Mouse (Mus musculus): ENCODE measurements around the gene Pgm3. TPM values are rescaled to one million over a fixed set of nuclear protein-coding genes. Genes with fewer than 3 reads are reported as not detected.

Gene Pgm3
- polyA plus RNA-seq, 1 experiment from 2014 or later = 33.0 TPM

- 92% methylated on average over 4 of the region's 4 CpGs for WGBS
- Histone ChIP-seq H3K9me3 (replicated peaks; ENCODE audit: control insufficient read depth, low read length) (no peaks in the 10 kb centered on the region), H3K27me3 (ENCODE audit: control insufficient read depth, insufficient read depth, low read length) (no peaks in the 10 kb centered on the region), H3K36me3 (replicated peaks; ENCODE audit: control insufficient read depth, insufficient read depth, low read depth, low read length) (no peaks in the 10 kb centered on the region; the same call in none of the 2 replicates), H3K4me2 (ENCODE audit: low read depth, low read length) (no peak overlapping the region), H3K4me1 (ENCODE audit: control insufficient read depth, insufficient read depth, low read length) (no peaks in the 10 kb centered on the region), H3K27ac (replicated peaks; ENCODE audit: low read depth, low read length) (no peak overlapping the region), H3K4me3 (ENCODE audit: low read depth, low read length) (no peak overlapping the region), H3K9ac (replicated peaks; ENCODE audit: low read length) (no peak overlapping the region)
- DNase-seq (ENCODE audit: low spot score) = no peak
- ATAC-seq (replicated peaks; ENCODE audit: insufficient number of reproducible peaks, low FRiP score, low TSS enrichment, low read depth) = no peak
These were observed 17.0 kb downstream of the Pgm3 start for GRCm38 (mm10) chr9:86554641-86555040.

DNA sequence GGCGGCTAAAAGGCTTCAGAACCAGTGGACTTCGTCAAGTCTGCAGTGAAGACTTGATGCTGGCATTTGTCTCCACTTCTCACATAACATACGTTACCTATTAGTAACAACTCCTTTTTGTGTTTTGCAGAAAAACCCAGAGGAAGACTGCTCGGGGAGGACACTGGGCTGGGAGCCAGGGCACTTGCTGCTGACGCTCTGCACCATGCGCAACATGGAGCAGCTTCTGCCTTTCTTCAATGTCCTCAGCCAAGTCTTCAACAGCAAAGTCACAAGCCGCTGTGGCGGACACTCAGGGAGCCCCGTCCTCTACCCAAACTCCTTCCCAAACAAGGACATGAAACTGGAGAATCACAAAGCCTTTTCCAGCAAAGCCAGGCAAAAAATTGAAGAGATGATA is 17.8 kb downstream of the Pgm3 start:
- H3K4me3 ChIP-seq (ENCODE audit: low read depth, low read length) = no peak overlapping the region
- no peak for DNase-seq (ENCODE audit: low spot score)
- no peak for ATAC-seq (replicated peaks; ENCODE audit: insufficient number of reproducible peaks, low FRiP score, low TSS enrichment, low read depth)
- H3K4me2 ChIP-seq (ENCODE audit: low read depth, low read length) = no peak overlapping the region
- no peaks in the 10 kb centered on the region for H3K9me3 ChIP-seq (replicated peaks; ENCODE audit: control insufficient read depth, low read length)
- H3K27ac ChIP-seq (replicated peaks; ENCODE audit: low read depth, low read length) = no peak overlapping the region
- H3K27me3 ChIP-seq (ENCODE audit: control insufficient read depth, insufficient read depth, low read length) = no peaks in the 10 kb centered on the region
- H3K36me3 ChIP-seq (replicated peaks; ENCODE audit: control insufficient read depth, insufficient read depth, low read depth, low read length) = no peaks in the 10 kb centered on the region; the same call in none of the 2 replicates
- no peaks in the 10 kb centered on the region for H3K4me1 ChIP-seq (ENCODE audit: control insufficient read depth, insufficient read depth, low read length)
- no peak overlapping the region for H3K9ac ChIP-seq (replicated peaks; ENCODE audit: low read length)
- WGBS = 89% methylated on average over 9 of the region's 9 CpGs

DNA sequence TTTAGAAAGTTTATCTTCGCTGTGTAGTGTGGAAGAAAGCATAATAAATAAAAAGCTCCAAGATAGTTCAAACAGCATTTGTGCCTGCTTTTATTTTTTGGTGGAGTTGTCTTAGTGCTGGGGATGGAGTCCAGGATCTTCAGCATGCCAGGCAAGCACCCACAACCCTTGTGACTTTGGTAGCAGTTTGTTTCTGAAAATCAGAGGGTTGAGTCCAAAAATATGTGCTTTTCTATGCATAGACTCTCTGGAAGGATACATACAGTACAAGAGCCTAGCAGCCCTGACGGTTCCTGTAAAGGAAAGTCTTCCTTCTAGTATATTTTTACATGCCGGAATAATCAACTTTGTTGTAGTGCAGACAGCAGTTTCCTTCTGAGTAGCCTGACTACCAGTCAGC is 20.9 kb downstream of the Pgm3 start:
- Histone ChIP-seq H3K4me1 (ENCODE audit: control insufficient read depth, insufficient read depth, low read length) (no peaks in the 10 kb centered on the region), H3K27ac (replicated peaks; ENCODE audit: low read depth, low read length) (no peak overlapping the region), H3K4me3 (ENCODE audit: low read depth, low read length) (no peak overlapping the region), H3K36me3 (replicated peaks; ENCODE audit: control insufficient read depth, insufficient read depth, low read depth, low read length) (no peaks in the 10 kb centered on the region; the same call in none of the 2 replicates), H3K27me3 (ENCODE audit: control insufficient read depth, insufficient read depth, low read length) (no peaks in the 10 kb centered on the region), H3K9ac (replicated peaks; ENCODE audit: low read length) (no peak overlapping the region), H3K9me3 (replicated peaks; ENCODE audit: control insufficient read depth, low read length) (no peaks in the 10 kb centered on the region), H3K4me2 (ENCODE audit: low read depth, low read length) (no peak overlapping the region)
- ATAC-seq (replicated peaks; ENCODE audit: insufficient number of reproducible peaks, low FRiP score, low TSS enrichment, low read depth) = no peak
- no peak for DNase-seq (ENCODE audit: low spot score)
- 92% methylated on average over 3 of the region's 3 CpGs for WGBS

DNA sequence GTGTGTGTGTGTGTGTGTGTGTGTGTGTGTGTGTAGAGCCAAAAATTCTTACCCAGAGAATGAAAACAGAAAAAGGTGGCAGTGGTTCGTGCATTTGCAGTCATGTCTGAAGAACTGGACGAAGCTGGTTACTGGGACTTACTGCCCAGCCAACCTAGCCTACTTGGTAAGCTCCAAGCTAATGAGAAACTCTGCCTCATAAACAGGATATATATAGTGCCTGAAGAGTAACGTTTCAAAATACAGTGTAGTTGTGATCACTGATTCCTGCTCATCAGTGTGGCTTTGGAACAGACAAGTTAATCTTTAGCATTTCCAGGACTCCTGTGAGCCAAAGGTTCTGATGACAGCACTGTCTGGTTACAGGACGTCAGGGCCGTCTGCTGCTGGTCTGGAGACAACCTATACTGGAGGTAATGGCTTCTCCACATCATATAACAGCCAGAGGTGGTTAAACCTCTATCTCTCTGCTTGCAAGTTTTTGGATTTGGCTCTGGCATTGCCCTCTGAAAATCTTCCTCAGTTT is 21.9 kb downstream of the Pgm3 start:
- Histone ChIP-seq H3K36me3 (replicated peaks; ENCODE audit: control insufficient read depth, insufficient read depth, low read depth, low read length) (no peaks in the 10 kb centered on the region; the same call in none of the 2 replicates), H3K4me2 (ENCODE audit: low read depth, low read length) (no peak overlapping the region), H3K4me1 (ENCODE audit: control insufficient read depth, insufficient read depth, low read length) (no peaks in the 10 kb centered on the region), H3K9ac (replicated peaks; ENCODE audit: low read length) (no peak overlapping the region), H3K27me3 (ENCODE audit: control insufficient read depth, insufficient read depth, low read length) (no peaks in the 10 kb centered on the region), H3K9me3 (replicated peaks; ENCODE audit: control insufficient read depth, low read length) (no peaks in the 10 kb centered on the region), H3K27ac (replicated peaks; ENCODE audit: low read depth, low read length) (no peak overlapping the region), H3K4me3 (ENCODE audit: low read depth, low read length) (no peak overlapping the region)
- WGBS = 83% methylated on average over 5 of the region's 5 CpGs
- DNase-seq (ENCODE audit: low spot score) (no peak), ATAC-seq (replicated peaks; ENCODE audit: insufficient number of reproducible peaks, low FRiP score, low TSS enrichment, low read depth) (no peak)

- WGBS = 77% methylated on average over 1 of the region's 1 CpGs
- Histone ChIP-seq H3K36me3 (replicated peaks; ENCODE audit: control insufficient read depth, insufficient read depth, low read depth, low read length) (no peaks in the 10 kb centered on the region; the same call in 1 of the 2 replicates), H3K9ac (replicated peaks; ENCODE audit: low read length) (no peak overlapping the region)
These were observed 27.1 kb downstream of the Pgm3 start for GRCm38 (mm10) chr9:86544559-86544958.

GRCm38 (mm10) chr9:86543451-86543850 is 28.2 kb downstream of the Pgm3 start:
- WGBS = 89% methylated on average over 3 of the region's 3 CpGs
- Histone ChIP-seq H3K4me3 (ENCODE audit: low read depth, low read length) (no peak overlapping the region), H3K4me1 (ENCODE audit: control insufficient read depth, insufficient read depth, low read length) (no peaks in the 10 kb centered on the region), H3K9ac (replicated peaks; ENCODE audit: low read length) (no peak overlapping the region), H3K27ac (replicated peaks; ENCODE audit: low read depth, low read length) (no peak overlapping the region), H3K9me3 (replicated peaks; ENCODE audit: control insufficient read depth, low read length) (no peaks in the 10 kb centered on the region), H3K4me2 (ENCODE audit: low read depth, low read length) (no peak overlapping the region), H3K36me3 (replicated peaks; ENCODE audit: control insufficient read depth, insufficient read depth, low read depth, low read length) (no peaks in the 10 kb centered on the region; the same call in 1 of the 2 replicates), H3K27me3 (ENCODE audit: control insufficient read depth, insufficient read depth, low read length) (no peaks in the 10 kb centered on the region)
- no peak for ATAC-seq (replicated peaks; ENCODE audit: insufficient number of reproducible peaks, low FRiP score, low TSS enrichment, low read depth)
- no peak for DNase-seq (ENCODE audit: low spot score)

More at GRCm38 (mm10) chr9:86544559-86544958, 27.1 kb downstream of the Pgm3 start:
- Histone ChIP-seq H3K4me1 (ENCODE audit: control insufficient read depth, insufficient read depth, low read length) (no peaks in the 10 kb centered on the region), H3K9me3 (replicated peaks; ENCODE audit: control insufficient read depth, low read length) (no peaks in the 10 kb centered on the region), H3K27me3 (ENCODE audit: control insufficient read depth, insufficient read depth, low read length) (no peaks in the 10 kb centered on the region), H3K4me2 (ENCODE audit: low read depth, low read length) (no peak overlapping the region), H3K27ac (replicated peaks; ENCODE audit: low read depth, low read length) (no peak overlapping the region), H3K4me3 (ENCODE audit: low read depth, low read length) (no peak overlapping the region)
- no peak for ATAC-seq (replicated peaks; ENCODE audit: insufficient number of reproducible peaks, low FRiP score, low TSS enrichment, low read depth)
- DNase-seq (ENCODE audit: low spot score) = no peak

DNA sequence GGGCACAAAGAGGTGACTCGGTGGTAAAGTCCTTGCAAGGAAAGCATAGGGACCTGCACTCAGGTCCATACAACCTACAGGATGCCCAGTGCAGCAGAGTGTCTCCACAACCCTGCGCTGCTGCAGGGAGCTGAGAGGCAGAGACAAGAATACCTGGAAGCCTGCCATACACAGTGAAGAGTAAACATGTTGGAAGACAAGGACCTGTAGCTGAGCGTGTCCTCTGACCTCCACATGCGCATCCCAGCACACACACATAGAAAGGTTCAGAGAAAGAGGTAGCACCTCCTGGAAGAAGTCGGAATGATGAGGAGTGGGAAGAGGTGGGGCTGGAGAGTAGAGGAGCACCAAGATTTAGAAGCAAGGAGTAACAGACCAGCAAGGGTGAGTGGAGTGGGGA is 37.6 kb downstream of the Pgm3 start:
- 87% methylated on average over 5 of the region's 5 CpGs for WGBS
- Histone ChIP-seq H3K27me3 (ENCODE audit: control insufficient read depth, insufficient read depth, low read length) (no peaks in the 10 kb centered on the region), H3K4me1 (ENCODE audit: control insufficient read depth, insufficient read depth, low read length) (no peaks in the 10 kb centered on the region), H3K4me2 (ENCODE audit: low read depth, low read length) (no peak overlapping the region), H3K36me3 (replicated peaks; ENCODE audit: control insufficient read depth, insufficient read depth, low read depth, low read length) (no peaks in the 10 kb centered on the region), H3K9me3 (replicated peaks; ENCODE audit: control insufficient read depth, low read length) (no peaks in the 10 kb centered on the region), H3K4me3 (ENCODE audit: low read depth, low read length) (no peak overlapping the region), H3K27ac (replicated peaks; ENCODE audit: low read depth, low read length) (no peak overlapping the region), H3K9ac (replicated peaks; ENCODE audit: low read length) (no peak overlapping the region)
- DNase-seq (ENCODE audit: low spot score) = no peak
- ATAC-seq (replicated peaks; ENCODE audit: insufficient number of reproducible peaks, low FRiP score, low TSS enrichment, low read depth) = no peak

DNA sequence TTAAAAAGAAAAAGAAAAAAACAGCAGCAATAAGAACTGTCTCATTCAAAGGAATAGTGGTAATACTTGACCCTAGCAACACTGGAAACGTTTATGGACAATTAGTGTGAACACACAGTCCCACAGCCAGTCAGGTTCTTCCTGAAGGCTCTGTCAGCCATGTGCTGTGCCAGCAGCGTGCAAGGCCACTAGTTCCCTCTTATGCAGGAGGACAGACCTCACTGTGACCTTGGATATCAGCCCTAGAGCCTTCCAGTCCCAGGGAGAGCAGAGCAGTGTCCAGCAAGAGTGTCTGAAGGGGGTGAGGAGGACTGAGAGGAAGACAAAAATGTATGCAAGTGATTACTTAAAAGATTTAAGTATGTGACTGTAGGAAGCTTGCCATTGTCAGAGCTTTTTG is 46.0 kb downstream of the Pgm3 start:
- no peaks in the 10 kb centered on the region for H3K27me3 ChIP-seq (ENCODE audit: control insufficient read depth, insufficient read depth, low read length)
- no peak for DNase-seq (ENCODE audit: low spot score)
- no peak for ATAC-seq (replicated peaks; ENCODE audit: insufficient number of reproducible peaks, low FRiP score, low TSS enrichment, low read depth)
- no peaks in the 10 kb centered on the region for H3K4me1 ChIP-seq (ENCODE audit: control insufficient read depth, insufficient read depth, low read length)
- H3K36me3 ChIP-seq (replicated peaks; ENCODE audit: control insufficient read depth, insufficient read depth, low read depth, low read length) = no peaks in the 10 kb centered on the region
- no peak overlapping the region for H3K4me2 ChIP-seq (ENCODE audit: low read depth, low read length)
- no peak overlapping the region for H3K9ac ChIP-seq (replicated peaks; ENCODE audit: low read length)
- H3K9me3 ChIP-seq (replicated peaks; ENCODE audit: control insufficient read depth, low read length) = no peaks in the 10 kb centered on the region
- H3K4me3 ChIP-seq (ENCODE audit: low read depth, low read length) = no peak overlapping the region
- 32% methylated on average over 2 of the region's 2 CpGs for WGBS
- no peak overlapping the region for H3K27ac ChIP-seq (replicated peaks; ENCODE audit: low read depth, low read length)

Data from embryonic facial prominence, embryonic 11.5 days (tissue).